Mouse (Mus musculus) brain, embryonic 18.5 days (tissue): ENCODE measurements around the gene Ptges.

ENCODE experiments used
- DNase-seq: peaks from one replicate; pipeline ENCODE4 v3.0.0-alpha.2; 2012; ENCODE audit warnings: low read depth, low spot score

Gene Ptges

GRCm38 (mm10) chr2:30901646-30902160 lies 28.0 kb downstream of the Ptges start:
- DNase-seq, result no peak

DNA sequence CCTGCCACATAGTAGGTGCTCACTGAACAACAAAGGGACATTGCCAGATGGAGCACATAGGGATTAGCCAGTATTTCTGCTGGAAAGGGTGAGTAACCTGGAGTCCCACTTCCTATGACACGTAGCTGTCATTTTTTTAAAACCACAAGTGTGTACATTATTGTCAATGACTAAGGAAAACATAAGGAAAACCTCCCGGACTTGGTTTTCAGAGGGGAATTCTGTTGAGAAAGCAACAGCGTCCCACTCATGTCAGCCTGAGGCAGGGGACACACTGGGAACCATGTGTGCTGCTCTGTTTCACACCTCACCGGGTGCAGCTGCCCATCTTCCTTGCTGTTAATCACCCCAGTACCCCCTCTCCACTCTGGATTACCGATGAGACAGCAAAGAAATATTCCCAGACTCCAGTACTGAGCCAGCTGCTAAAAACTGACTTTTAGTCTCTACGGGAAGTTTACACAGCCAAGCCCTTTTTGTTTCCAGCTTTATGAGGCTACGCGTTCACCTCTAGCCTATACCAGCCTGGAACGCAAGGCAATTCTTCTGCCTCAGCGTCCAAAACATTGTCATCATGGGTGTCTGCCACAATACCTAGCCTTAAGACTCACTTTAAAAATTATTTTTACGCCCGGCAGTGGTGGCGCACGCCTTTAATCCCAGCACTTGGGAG lies 30.1 kb downstream of the Ptges start:
- no peak for DNase-seq

DNA sequence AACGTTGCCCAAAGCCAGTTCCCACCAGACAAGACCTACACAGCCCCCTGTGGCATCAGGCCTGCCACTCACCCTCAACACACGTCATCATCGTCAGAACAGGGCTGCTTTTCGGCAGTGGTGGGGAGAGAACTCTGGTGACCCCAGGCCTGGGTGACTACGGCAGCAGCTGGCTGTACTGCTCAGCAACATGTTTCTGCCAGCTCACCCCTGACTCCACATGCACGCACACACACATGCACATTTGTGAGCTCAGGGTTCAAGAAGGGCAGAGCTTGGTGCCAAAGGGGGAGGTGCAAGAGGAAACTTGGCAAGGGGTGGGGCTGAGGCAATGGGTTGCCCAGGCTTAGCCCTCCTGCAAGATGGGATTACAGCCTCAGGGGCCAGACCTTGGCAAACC lies 32.4 kb downstream of the Ptges start:
- DNase-seq, result no peak

DNA sequence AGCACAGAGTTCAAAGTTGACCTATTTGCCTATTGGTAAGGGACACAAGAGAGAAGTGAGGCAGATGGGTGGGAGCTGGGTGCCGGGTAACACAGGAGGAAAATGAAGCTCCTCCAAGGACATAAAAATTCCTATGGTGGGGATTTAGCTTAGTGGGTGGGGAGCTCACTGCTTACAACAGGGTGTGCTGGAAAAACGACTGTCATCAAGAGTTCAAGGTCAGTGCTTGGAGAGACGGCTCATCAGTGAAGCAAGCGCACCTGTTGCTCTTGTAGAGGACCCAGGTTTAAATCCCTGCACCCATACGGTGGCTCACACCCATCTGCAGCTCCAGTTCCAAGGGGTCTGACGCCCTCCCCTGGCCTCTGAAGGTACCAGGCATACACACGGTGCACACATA lies 35.7 kb downstream of the Ptges start:
- DNase-seq, result no peak

DNA sequence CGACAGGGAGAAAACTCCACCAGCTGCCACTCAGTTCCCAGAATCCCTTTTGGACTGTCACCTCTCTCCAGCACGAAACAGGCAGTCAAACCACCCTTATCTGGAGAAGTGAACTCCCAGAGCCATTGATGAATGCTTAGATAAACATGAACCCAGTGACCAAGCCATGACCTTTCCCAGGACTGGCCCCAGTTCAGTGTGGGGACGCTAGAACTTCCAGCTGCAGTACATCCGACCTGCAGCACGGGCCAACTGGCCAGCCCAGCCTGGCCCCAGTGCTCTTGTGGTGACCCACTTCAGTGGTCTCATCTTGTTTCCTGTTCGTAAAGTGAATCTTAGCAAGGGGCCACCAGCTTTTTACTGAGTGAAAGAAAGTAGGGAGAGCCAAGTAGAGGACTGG lies 36.3 kb downstream of the Ptges start:
- no peak for DNase-seq

- DNase-seq, result no peak
Measured at GRCm38 (mm10) chr2:30891002-30891401, 38.7 kb downstream of the Ptges start.

DNA sequence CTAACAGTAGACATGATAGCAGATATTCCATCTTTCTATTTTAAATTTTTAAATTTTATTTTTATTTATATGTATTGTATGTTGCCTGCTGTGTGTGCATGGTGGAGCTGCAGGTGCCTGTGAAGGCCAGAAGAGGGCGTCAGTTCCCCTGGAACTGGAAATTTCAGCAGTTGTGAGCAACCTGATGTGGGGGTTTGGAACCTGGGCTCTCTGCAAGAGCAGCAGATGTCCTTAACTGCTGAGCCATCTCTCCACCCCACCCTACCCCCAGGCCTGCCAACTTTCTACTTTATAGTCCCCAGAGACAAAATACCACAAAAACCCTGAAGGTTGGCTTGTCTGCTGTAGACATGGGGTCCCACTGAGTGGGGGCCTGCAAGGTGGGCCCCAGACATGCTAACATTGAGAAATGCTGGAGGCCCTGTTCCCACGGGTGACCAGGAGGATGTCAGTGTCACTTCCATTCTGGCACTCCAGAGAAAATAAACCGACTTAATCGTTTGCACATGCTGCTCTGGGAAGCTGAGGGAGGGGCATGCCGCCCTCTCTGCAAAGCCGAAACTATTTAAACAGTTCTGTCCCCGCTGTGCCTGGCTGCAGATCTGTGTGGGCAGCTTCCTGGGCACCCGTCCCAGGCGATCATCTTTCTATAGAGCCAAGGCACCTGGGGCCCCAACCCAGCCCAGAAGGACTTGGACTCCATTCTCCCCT lies 44.1 kb downstream of the Ptges start:
- DNase-seq, result no peak

DNA sequence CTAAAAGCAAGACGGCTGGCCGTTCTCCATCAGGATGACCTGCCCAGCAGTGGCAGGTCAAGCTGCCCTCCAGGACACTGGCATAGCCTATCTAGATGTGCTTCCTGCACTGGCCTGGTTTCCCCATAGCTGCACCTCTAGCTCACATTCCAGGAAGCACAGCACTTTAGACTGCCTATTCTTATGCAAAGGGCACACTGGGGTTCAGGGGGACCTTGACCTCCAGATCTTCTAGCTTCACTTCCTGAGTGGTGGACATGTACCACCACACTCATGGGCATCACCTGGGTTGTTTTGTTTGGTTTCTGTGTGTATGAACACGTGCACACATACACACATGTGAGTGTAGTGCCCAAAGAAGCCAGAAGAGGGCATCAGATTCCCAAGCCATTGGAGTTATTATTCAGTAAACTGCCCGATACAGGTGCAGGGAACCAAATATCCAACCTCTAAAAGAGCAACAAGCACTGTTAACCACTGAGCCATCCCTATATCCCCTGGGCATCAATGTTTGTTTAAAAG lies 44.8 kb downstream of the Ptges start:
- no peak for DNase-seq

DNA sequence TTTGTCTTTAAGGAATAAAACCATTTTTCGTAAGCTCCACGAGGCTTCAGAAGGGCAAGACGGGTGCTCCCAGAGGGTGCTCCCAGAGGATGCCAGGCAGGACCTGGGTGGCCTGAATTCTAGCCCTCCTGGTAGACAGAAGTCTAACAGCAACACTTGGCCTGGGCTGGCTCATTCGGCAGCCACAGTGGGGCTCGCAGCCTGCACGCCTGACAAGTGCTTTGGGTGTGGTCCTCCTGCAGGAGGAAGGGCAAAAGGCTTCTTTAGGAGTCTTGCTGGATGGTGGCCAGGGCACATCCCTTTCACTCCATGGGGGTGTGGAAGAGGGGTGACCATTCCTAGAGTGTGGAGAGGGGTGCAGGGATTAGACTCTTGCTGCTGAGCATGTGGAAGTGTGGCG lies 48.4 kb downstream of the Ptges start:
- no peak for DNase-seq

DNA sequence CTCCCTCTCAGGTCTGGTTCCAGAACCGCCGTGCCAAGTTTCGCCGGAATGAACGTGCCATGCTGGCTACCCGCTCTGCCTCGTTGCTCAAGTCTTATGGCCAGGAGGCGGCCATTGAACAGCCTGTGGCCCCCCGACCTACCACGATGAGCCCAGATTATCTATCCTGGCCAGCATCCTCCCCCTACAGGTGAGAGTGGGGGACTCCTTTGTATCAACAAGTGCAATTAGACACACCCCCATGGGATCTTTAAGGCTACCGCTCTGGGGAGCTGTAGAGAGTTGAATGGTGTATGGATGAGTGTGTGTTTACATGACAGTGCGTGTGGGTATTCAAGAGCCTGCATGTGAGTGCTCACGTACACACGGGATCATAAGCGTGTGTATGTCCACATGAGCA lies 50.2 kb downstream of the Ptges start:
- DNase-seq, result no peak

DNA sequence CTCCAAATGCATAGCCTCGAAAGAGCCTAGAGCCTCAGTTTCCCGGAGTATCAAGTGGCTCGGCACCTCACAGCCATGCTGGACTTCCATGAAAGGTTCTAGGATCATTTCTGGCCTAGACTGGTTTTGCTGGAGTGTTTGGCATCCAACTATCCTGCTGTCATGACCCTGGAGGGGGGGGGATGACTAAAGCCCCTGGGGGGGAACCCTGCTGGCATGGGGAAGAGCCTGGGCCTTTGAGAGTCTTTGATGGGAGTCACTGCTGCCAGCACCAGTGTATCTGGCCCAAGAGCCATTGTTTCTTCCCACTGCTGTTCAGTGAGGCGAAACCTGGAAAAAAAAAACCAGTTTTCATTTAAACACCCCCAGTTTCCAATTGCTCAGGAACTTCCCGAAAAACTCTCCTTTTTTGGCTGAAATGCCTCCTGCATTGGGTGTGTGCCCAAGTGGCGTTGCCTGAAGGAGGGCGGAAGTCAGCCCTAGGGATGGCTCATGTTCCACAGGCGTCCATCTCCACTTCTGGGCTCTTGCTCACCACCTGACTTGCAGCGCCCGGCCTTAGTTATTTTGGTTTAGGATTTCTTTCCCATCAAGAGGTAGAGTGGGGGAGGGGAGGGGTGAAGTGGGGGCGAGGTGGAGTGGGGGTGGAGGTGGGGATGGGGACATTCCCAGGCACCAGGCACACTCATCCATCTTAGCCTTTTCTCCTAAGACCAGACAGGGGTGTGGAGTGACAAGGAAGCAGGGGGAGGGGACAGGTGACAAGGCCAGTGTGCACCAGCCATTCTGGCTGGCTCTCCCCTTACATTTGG lies 53.8 kb downstream of the Ptges start:
- DNase-seq, result no peak

- DNase-seq, result no peak
Measured at GRCm38 (mm10) chr2:30875096-30875495, 54.6 kb downstream of the Ptges start.

- no peak for DNase-seq
Measured at GRCm38 (mm10) chr2:30874445-30874844, 55.2 kb downstream of the Ptges start.

DNA sequence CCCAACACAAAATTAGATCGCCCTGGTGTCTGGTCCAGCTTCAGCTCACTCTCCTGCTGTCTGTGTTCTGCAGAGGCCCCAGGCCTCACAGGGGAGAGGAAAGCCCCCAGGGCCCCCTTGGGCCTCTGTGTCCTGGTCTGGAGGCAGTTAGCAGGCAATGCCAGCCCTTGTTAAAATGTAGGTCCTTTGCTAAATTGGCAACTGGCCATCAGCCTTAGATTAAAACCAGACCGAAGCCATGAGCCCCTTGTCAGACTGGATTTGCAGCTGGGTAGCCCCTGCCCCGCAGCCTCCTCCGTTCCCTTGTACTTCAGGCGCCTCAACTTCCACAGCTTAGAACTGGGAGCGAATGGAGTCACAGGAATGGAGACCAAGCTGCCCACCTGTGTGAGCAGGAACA lies 57.0 kb downstream of the Ptges start:
- DNase-seq, result no peak

- DNase-seq, result no peak
Measured at GRCm38 (mm10) chr2:30870863-30871262, 58.8 kb downstream of the Ptges start.

- DNase-seq, result no peak
Measured at GRCm38 (mm10) chr2:30865426-30865825, 64.2 kb downstream of the Ptges start.

- DNase-seq, result no peak
Measured at GRCm38 (mm10) chr2:30864968-30865381, 64.7 kb downstream of the Ptges start.

DNA sequence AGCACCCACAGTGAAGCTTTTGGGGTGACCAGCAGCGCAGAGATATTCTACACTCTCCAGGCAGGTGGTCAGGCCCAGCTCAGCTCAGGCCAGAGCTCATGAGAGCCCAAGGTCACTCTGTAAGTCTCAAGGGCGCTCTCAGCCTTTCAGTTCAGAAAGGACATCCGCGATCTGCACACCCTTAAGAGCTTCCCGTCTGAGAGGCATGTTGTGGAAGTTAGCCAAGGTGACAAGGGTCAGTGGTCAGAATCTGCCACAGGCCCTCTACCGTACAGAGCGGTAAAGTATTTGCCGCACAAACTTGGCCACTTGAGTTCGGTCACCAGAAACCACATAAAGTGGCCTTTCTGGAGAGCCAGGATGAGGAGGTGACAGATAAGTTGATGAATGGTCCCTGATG lies 66.1 kb downstream of the Ptges start:
- DNase-seq, result no peak

DNA sequence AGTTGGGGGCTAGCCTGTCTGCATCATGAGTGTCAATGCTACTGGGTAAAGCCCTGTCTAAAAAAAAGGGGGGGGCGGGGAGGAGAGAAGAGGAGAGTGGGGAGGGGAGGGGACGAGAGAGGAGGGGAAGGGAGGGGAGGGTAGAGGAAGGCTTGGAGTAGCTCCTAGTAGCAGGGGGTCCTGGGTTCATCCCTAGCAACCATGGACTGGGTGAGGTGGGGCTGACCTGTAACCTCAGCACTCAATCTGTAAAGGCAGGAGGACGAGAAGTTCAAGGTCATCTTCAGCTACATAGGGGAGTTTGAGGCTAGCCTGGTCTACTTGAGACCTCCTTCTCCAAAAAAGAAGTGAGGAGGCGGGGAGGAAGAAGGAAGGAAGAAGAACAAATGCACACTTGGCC lies 67.6 kb downstream of the Ptges start:
- DNase-seq, result no peak

GRCm38 (mm10) chr2:30859782-30860181 lies 69.9 kb downstream of the Ptges start:
- DNase-seq, result no peak

DNA sequence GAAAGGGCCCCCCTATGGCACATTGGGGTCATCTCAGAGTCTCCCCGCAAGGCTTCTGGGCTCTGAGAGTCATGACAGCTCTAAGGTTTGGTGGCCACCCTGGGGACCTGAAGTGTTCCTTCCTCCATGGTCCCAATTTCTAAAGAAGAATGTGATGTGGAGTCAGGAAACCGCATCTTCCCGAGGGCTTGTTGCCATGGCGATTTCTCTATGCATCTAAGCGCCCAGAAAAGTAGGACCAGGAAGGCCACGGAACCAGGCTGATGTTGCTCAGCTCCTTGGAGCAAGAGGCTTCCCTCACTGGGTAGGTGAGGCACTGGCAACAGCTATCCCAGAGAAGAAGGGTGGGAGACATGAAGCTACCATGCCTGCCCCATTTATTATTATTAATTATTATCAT lies 72.6 kb downstream of the Ptges start:
- DNase-seq, result no peak

GRCm38 (mm10) chr2:30852771-30853313 lies 76.8 kb downstream of the Ptges start:
- DNase-seq, result no peak
